Mouse (Mus musculus): ENCODE results near the gene Sf3b6. TPM values are rescaled to one million over a fixed set of nuclear protein-coding genes. Genes with fewer than 3 reads are reported as not detected.
"Not testable (repeated sequence)": the region's sequence is repeated elsewhere in the genome, so short reads cannot be mapped to it uniquely, and the experiment has no call there.

Gene Sf3b6
- 305 and 338 TPM in 2 replicates for polyA plus RNA-seq (2016; fragmentation: Nextera tagmentation; extraction: Ambion mirVana)

- under 1% methylated on average over 49 of the region's 49 CpGs for WGBS
Measured at GRCm38 (mm10) chr12:4817361-4818101, at the start of gene Sf3b6. Gene Sf3b6 (plus strand): TSS chr12:4817544.

GRCm38 (mm10) chr12:4768492-4769332 is 48.6 kb upstream of the Sf3b6 start, which contains the start of the genes Pfn4 and Fam228b:
Gene Pfn4 (plus strand): TSS chr12:4769022.
Gene Fam228b (minus strand): TSS chr12:4769267.
- H3K27me3 ChIP-seq (replicated peaks): no peaks in the 10 kb centered on the region
- WGBS: 3% methylated on average over 61 of the region's 61 CpGs
- H3K4me2 ChIP-seq (replicated peaks): peak within 1 kb of the TSS; percentile 68
- H3K27ac ChIP-seq: peak within 1 kb of the TSS; percentile 90
- peak; percentile 99 for ATAC-seq (ENCODE audit: low FRiP score, low read depth)
- H3K4me3 ChIP-seq: peak within 1 kb of the TSS; percentile 59
- peak within 1 kb of the TSS; percentile 77 for H3K9ac ChIP-seq
- H3K36me3 ChIP-seq: no peaks in the 10 kb centered on the region
- H3K4me1 ChIP-seq: no peaks in the 10 kb centered on the region
- H3K9me3 ChIP-seq: no peaks in the 10 kb centered on the region

More at GRCm38 (mm10) chr12:4817361-4818101, at the start of gene Sf3b6:
- H3K4me3 ChIP-seq: peak within 1 kb of the TSS; percentile 78
- no peaks in the 10 kb centered on the region for H3K9me3 ChIP-seq
- H3K4me2 ChIP-seq (replicated peaks): peak within 1 kb of the TSS; percentile 89
- peak within 1 kb of the TSS; percentile 28; the same call in 1 of the 2 replicates for H3K27ac ChIP-seq
- no peaks in the 10 kb centered on the region for H3K27me3 ChIP-seq (replicated peaks)
- H3K4me1 ChIP-seq: peaks cover 15% of the 10 kb centered on the region
- peak within 1 kb of the TSS; percentile 73 for H3K9ac ChIP-seq
- ATAC-seq (ENCODE audit: low FRiP score, low read depth): peak; percentile 99
- peaks cover 22% of the 10 kb centered on the region for H3K36me3 ChIP-seq

DNA sequence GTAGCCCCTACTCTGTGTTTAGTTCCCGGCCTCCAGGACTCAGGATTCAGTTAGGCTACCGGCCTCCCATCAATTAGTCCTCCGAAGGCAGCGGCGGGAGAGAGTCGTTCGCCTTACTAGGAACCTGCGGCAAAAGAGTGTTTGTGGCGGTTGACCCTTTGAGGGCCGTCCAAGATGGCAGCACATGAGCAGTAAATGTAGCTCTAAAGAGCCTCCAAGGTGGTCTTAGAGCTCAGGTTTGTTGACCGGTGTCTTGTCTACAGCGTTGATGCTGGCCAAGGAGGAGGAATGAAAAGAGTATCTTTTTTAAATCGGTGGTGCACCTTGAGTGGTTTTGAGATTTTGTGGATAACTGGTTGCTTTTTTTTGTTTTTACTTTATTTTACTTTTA is 48.0 kb upstream of the Sf3b6 start:
- Histone ChIP-seq H3K9ac (peak overlapping the region; percentile 77), H3K27me3 (replicated peaks) (no peaks in the 10 kb centered on the region), H3K4me2 (replicated peaks) (peak overlapping the region; percentile 68), H3K4me3 (peak overlapping the region; percentile 59), H3K9me3 (no peaks in the 10 kb centered on the region), H3K4me1 (no peaks in the 10 kb centered on the region), H3K36me3 (no peaks in the 10 kb centered on the region), H3K27ac (no peak overlapping the region)
- ATAC-seq (ENCODE audit: low FRiP score, low read depth): peak; percentile 46; the same call in 1 of the 2 replicates
- 20% methylated on average over 13 of the region's 13 CpGs for WGBS

GRCm38 (mm10) chr12:4774895-4775587 is 42.3 kb upstream of the Sf3b6 start:
- no peak overlapping the region for H3K27ac ChIP-seq
- no peak overlapping the region for H3K9ac ChIP-seq
- WGBS: 97% methylated on average over 8 of the region's 8 CpGs
- no peak overlapping the region for H3K4me3 ChIP-seq
- no peaks in the 10 kb centered on the region for H3K27me3 ChIP-seq (replicated peaks)
- H3K36me3 ChIP-seq: no peaks in the 10 kb centered on the region
- no peaks in the 10 kb centered on the region for H3K4me1 ChIP-seq
- ATAC-seq (ENCODE audit: low FRiP score, low read depth): no peak
- no peaks in the 10 kb centered on the region for H3K9me3 ChIP-seq
- H3K4me2 ChIP-seq (replicated peaks): no peak overlapping the region

- no peak overlapping the region for H3K4me3 ChIP-seq
- no peaks in the 10 kb centered on the region for H3K36me3 ChIP-seq
- no peaks in the 10 kb centered on the region for H3K4me1 ChIP-seq
- H3K4me2 ChIP-seq (replicated peaks): no peak overlapping the region
- 80% methylated on average over 9 of the region's 9 CpGs for WGBS
- no peaks in the 10 kb centered on the region for H3K9me3 ChIP-seq
- no peak overlapping the region for H3K9ac ChIP-seq
- no peaks in the 10 kb centered on the region for H3K27me3 ChIP-seq (replicated peaks)
- ATAC-seq (ENCODE audit: low FRiP score, low read depth): no peak
- H3K27ac ChIP-seq: no peak overlapping the region
Measured at GRCm38 (mm10) chr12:4775588-4775949, 41.8 kb upstream of the Sf3b6 start.

DNA sequence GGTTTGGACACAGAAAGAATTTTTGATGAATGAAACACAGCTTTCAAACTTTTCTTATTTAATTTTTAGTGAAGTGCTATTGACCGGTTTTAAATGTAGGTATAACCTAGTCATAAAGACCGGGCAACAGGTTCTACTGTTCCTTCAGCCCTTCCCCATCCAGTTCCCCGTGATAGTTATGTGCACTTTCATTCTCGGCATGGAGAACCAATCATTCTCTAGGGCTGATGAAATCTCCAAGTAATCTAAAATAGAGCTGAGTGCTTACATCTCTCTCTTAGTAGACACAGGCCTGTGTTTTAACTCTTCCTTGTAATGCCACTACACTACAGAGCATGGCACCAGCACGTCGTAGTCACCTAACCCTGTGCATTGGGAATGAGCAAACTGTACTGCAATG is 39.6 kb upstream of the Sf3b6 start:
- no peaks in the 10 kb centered on the region for H3K9me3 ChIP-seq
- 92% methylated on average over 6 of the region's 6 CpGs for WGBS
- ATAC-seq (ENCODE audit: low FRiP score, low read depth): no peak

DNA sequence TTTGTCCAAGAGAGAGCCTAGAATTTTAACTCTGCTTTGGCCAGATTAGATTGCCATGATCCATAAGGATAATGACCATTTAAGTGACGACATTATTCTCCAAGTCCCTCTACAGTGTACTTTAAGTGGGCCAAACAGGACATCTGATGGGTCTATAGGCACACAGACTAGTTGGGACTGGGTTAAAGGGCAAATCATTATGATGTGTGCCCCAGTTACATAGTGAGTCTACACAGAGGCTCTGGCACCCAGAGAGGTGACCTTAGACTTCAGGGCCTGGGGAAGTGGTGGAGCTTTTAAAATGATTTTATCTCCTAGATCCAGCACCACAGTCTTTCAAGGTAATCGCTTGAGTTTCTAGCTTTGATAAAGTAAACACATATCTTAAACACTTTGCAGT is 37.1 kb upstream of the Sf3b6 start:
- Histone ChIP-seq H3K4me3 (no peak overlapping the region), H3K36me3 (no peaks in the 10 kb centered on the region), H3K9me3 (no peaks in the 10 kb centered on the region), H3K4me2 (replicated peaks) (no peak overlapping the region), H3K9ac (no peak overlapping the region), H3K27ac (no peak overlapping the region), H3K4me1 (no peaks in the 10 kb centered on the region), H3K27me3 (replicated peaks) (no peaks in the 10 kb centered on the region)
- whole genome bisulfite sequencing: 74% methylated on average over 2 of the region's 2 CpGs
- ATAC-seq (ENCODE audit: low FRiP score, low read depth): no peak

More for the DNA sequence above, 39.6 kb upstream of the Sf3b6 start:
- Histone ChIP-seq H3K9ac (no peak overlapping the region), H3K4me1 (no peaks in the 10 kb centered on the region), H3K27me3 (replicated peaks) (no peaks in the 10 kb centered on the region), H3K4me2 (replicated peaks) (no peak overlapping the region), H3K27ac (no peak overlapping the region), H3K4me3 (no peak overlapping the region), H3K36me3 (no peaks in the 10 kb centered on the region)

- 85% methylated on average over 1 of the region's 1 CpGs for WGBS
- Histone ChIP-seq H3K9ac (no peak overlapping the region), H3K4me3 (no peak overlapping the region), H3K27ac (no peak overlapping the region), H3K36me3 (no peaks in the 10 kb centered on the region), H3K9me3 (no peaks in the 10 kb centered on the region), H3K27me3 (replicated peaks) (no peaks in the 10 kb centered on the region), H3K4me1 (no peaks in the 10 kb centered on the region), H3K4me2 (replicated peaks) (no peak overlapping the region)
- no peak for ATAC-seq (ENCODE audit: low FRiP score, low read depth)
Measured at GRCm38 (mm10) chr12:4781270-4781669, 36.1 kb upstream of the Sf3b6 start.

GRCm38 (mm10) chr12:4781725-4782404 is 35.5 kb upstream of the Sf3b6 start:
- H3K27ac ChIP-seq; H3K9ac ChIP-seq; H3K4me2 ChIP-seq (replicated peaks); H3K4me1 ChIP-seq; H3K4me3 ChIP-seq; H3K36me3 ChIP-seq; H3K9me3 ChIP-seq; H3K27me3 ChIP-seq (replicated peaks); ATAC-seq (ENCODE audit: low FRiP score, low read depth): not testable (repeated sequence)
- 93% methylated on average over 9 of the region's 9 CpGs for WGBS

- no peak overlapping the region for H3K4me2 ChIP-seq (replicated peaks)
- WGBS: 62% methylated on average over 5 of the region's 5 CpGs
- ATAC-seq (ENCODE audit: low FRiP score, low read depth): no peak
- no peak overlapping the region for H3K27ac ChIP-seq
- no peak overlapping the region for H3K4me3 ChIP-seq
- H3K27me3 ChIP-seq (replicated peaks): no peaks in the 10 kb centered on the region
- H3K9me3 ChIP-seq: no peaks in the 10 kb centered on the region
- H3K36me3 ChIP-seq: no peaks in the 10 kb centered on the region
- H3K9ac ChIP-seq: no peak overlapping the region
- H3K4me1 ChIP-seq: no peaks in the 10 kb centered on the region
Measured at GRCm38 (mm10) chr12:4783598-4783997, 33.7 kb upstream of the Sf3b6 start.

DNA sequence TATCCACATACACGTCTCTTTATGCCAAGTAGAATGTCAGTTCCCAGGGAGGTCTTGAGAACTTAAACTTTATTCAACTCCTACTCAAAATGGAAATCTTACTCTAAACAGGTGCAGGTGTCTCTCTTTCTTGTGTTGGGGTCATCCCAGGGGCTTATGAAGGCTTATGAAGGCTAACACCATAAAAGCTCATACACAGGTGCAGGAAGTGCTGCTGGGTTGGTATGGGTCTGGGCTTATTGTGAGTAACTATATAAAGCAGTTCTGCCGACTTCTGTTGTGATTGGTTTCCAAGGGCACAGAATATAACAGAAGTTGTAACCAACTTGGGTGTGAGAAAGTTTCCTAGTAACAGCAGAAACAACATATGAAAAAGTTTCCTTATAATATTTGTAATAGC is 32.9 kb upstream of the Sf3b6 start:
- Histone ChIP-seq H3K9ac (no peak overlapping the region), H3K27me3 (replicated peaks) (no peaks in the 10 kb centered on the region), H3K9me3 (no peaks in the 10 kb centered on the region), H3K4me3 (no peak overlapping the region), H3K27ac (no peak overlapping the region), H3K36me3 (no peaks in the 10 kb centered on the region), H3K4me2 (replicated peaks) (no peak overlapping the region), H3K4me1 (no peaks in the 10 kb centered on the region)
- 80% methylated on average over 2 of the region's 2 CpGs for WGBS
- ATAC-seq (ENCODE audit: low FRiP score, low read depth): no peak

All from neural tube, embryonic 12.5 days (tissue).